Mouse (Mus musculus) heart, postnatal 0 days (tissue): ENCODE measurements around the gene Tcerg1l.

Experiments used
- CTCF ChIP-seq: IDR thresholded peaks from 2 replicates; pipeline ENCODE4 v1.5.1; 2016; ENCODE audit warnings: antibody characterized with exemption, control low read depth, low read depth
- EP300 ChIP-seq: IDR thresholded peaks from 2 replicates; pipeline ENCODE4 v1.6.1; 2016; ENCODE audit warnings: antibody characterized with exemption, low read depth

DNA sequence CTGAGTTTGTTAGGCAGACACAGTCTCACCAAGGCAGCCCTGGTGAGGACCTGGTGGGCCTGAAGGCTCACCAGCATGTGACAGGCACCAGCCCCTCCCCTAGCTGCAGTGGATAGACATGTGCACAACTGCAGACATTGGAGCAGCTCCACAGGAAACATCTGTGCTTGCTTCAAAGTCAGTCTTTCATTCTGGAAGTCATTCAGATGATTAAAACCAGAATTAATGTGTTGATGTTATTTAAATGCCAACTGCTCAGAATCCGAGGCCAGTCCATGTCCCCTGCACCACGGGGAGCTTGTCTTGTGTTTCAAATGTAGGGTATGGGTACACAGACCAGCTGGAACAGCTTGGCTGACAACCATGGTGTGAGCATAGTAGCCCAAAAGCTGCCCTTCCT lies 150.8 kb downstream of the Tcerg1l start:
- no peak for TF ChIP-seq EP300
- TF ChIP-seq CTCF, result no peak
